Mouse (Mus musculus) bone marrow, adult 2 months (tissue): ENCODE measurements around the gene Cdk17. TPM values are rescaled to one million over a fixed set of nuclear protein-coding genes. Genes with fewer than 3 reads are reported as not detected.

Source experiments
- H3K27ac ChIP-seq: fragments of 200-500 bp; 2 replicates; pipeline ENCODE4 v1.5.1; 2012; ENCODE audit warnings: low read depth, mild to moderate bottlenecking, control low read depth, inconsistent platforms, low read length; ENCODE audit not compliant: control insufficient read depth, poor library complexity, insufficient read depth
- H3K4me1 ChIP-seq: fragments of 200-500 bp; 2 replicates; pipeline ENCODE4 v1.6.1; 2011; ENCODE audit warnings: low read length; ENCODE audit not compliant: control insufficient read depth, insufficient read depth
- H3K4me3 ChIP-seq: fragments of 200-500 bp; replicated peaks from 2 replicates; pipeline ENCODE3; 2011; ENCODE audit warnings: mild to moderate bottlenecking, low read depth, low read length, control low read depth; ENCODE audit not compliant: control insufficient read depth
- CTCF ChIP-seq: fragments of 200-500 bp; IDR thresholded peaks from 2 replicates; pipeline ENCODE4 v1.5.1; 2011; ENCODE audit warnings: low read length, control low read depth; ENCODE audit not compliant: control insufficient read depth, insufficient read depth
- POLR2A ChIP-seq: fragments of 200-500 bp; IDR thresholded peaks from 2 replicates; pipeline ENCODE4 v1.6.1; 2011; ENCODE audit warnings: low read depth, mild to moderate bottlenecking, control low read depth, low read length, borderline replicate concordance; ENCODE audit not compliant: control insufficient read depth
- WGBS: fragments of 180-500 bp; shearing (Covaris S2); methylation state at CpG from one replicate; pipeline ENCODE4 v1.1.7; 2018; 5-methylcytosine and 5-hydroxymethylcytosine counted together
- polyA plus RNA-seq: library from polyadenylated mRNA; stranded (reverse); fragments of >200 nt; gene quantifications from 2 replicates; pipeline ENCODE4 v1.2.4, GENCODE M21; 2011; ENCODE audit warnings: low replicate concordance; ENCODE audit not compliant: missing spikeins, insufficient read depth, insufficient read length

Cdk17 gene
- polyA plus RNA-seq, 1 experiment: 19.5 TPM

DNA sequence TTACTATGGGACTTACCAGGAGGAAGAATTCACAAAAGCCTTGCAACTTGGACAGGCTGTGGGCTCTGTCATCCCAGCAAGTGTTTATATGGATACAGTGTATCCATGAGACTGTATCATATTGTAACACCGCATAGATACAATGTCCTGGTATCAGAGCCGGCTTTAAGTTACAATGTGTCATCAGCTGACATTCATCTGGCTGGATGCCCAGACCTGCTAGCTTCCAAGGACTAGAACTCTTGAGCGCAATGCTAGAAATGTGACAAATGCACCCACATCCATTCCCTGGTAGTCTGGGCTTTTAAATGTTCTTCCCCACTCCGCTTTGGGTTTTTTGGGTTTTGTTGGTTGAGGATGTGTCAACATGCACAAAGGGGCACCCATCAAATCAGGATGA, 127.7 kb downstream of the Cdk17 start:
- H3K27ac ChIP-seq: no peak overlapping the region
- no peak overlapping the region for H3K4me3 ChIP-seq
- WGBS: 59% methylated on average over 4 of the region's 4 CpGs
- TF ChIP-seq POLR2A: no peak
- H3K4me1 ChIP-seq: no peaks in the 10 kb centered on the region; the same call in 1 of the 2 replicates

DNA sequence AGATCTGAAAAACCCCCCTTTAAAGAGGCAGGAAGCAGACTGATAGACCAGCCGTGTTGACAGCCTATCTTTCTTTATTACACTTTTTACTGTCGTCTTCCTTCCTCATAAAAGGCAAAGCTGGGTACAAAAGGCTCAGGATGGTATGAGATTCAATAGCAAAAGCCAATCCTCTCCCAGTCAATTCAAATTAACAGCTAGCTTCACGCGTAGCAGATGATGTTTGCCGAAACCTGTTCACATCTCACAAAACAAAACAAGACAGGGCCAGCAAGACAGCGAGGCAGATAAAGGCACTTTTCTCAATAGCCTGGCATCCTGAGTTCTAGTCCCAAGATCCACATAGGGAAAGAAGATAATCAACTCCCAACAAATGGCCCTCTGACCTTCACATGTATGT, 128.7 kb downstream of the Cdk17 start:
- no peak overlapping the region for H3K27ac ChIP-seq
- H3K4me3 ChIP-seq: no peak overlapping the region
- 66% methylated on average over 6 of the region's 6 CpGs for WGBS
- no peak for TF ChIP-seq CTCF
- TF ChIP-seq POLR2A: no peak
- no peaks in the 10 kb centered on the region; the same call in 1 of the 2 replicates for H3K4me1 ChIP-seq

DNA sequence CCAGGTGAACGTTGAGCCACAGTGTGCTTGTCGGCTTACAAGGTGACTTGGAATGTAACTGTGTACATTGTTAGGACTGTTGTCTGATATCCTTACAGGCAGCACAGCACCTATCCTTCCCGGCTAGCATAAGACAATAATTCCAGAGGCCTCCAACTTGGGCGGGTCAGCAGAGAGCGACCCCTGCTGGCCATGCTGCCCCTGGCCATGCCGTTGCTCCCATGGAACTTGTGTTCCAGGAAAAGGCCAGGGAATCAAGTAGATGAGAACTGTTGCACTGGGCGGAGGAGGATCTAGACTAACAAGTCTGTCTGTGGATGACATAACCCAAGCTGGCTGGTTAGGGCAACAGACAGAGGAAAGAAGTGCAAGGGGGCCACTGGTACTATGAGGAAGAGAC, 130.7 kb downstream of the Cdk17 start:
- Histone ChIP-seq H3K4me1 (no peaks in the 10 kb centered on the region; the same call in 1 of the 2 replicates), H3K27ac (no peak overlapping the region; the same call in 1 of the 2 replicates), H3K4me3 (no peak overlapping the region)
- TF ChIP-seq CTCF (peak; percentile 49; the same call in 1 of the 2 replicates), POLR2A (no peak)
- WGBS: 66% methylated on average over 7 of the region's 7 CpGs

DNA sequence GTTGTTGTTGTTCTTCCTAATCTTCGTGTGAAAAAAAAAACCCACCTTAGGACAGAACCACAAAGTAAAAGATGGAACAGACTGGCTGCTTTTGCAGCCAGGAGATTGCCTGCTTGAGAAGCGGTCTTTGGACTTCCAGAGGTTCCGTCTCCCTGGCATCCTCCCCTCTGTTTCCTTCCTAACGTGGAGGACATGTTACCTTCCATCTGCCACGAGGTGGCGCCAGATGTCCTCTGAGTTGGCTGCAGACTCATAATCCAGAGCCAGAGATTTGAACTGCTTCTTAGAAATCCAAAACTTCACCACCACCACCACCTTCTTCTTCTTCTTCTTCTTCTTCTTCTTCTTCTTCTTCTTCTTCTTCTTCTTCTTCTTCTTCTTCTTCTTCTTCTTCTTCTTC, 131.2 kb downstream of the Cdk17 start:
- TF ChIP-seq POLR2A: no peak
- TF ChIP-seq CTCF: peak; percentile 90
- no peaks in the 10 kb centered on the region; the same call in 1 of the 2 replicates for H3K4me1 ChIP-seq
- 26% methylated on average over 6 of the region's 6 CpGs for WGBS
- no peak overlapping the region for H3K27ac ChIP-seq
- no peak overlapping the region for H3K4me3 ChIP-seq

DNA sequence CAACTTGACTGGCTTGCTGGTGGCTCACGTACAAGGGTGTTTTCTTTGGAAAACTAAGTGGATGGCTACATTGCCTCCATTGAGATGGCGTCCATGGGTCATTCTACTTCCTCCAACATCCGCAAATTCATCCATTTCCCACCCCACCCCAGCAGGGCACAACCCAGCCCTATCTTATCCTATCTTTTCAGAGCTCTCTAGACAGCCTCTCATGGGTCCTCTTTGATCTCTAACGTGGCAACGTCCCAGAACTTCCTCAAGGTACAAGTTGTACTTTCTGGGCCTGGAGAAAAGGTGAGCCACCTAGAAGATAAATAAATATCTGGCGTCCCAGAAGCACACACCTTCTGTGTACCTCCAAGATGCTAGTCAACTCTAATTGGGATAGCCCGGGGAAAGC, 132.9 kb downstream of the Cdk17 start:
- Histone ChIP-seq H3K4me1 (peaks cover 1% of the 10 kb centered on the region; the same call in 1 of the 2 replicates), H3K27ac (no peak overlapping the region), H3K4me3 (no peak overlapping the region)
- 31% methylated on average over 7 of the region's 7 CpGs for WGBS
- TF ChIP-seq CTCF: no peak
- no peak for TF ChIP-seq POLR2A

DNA sequence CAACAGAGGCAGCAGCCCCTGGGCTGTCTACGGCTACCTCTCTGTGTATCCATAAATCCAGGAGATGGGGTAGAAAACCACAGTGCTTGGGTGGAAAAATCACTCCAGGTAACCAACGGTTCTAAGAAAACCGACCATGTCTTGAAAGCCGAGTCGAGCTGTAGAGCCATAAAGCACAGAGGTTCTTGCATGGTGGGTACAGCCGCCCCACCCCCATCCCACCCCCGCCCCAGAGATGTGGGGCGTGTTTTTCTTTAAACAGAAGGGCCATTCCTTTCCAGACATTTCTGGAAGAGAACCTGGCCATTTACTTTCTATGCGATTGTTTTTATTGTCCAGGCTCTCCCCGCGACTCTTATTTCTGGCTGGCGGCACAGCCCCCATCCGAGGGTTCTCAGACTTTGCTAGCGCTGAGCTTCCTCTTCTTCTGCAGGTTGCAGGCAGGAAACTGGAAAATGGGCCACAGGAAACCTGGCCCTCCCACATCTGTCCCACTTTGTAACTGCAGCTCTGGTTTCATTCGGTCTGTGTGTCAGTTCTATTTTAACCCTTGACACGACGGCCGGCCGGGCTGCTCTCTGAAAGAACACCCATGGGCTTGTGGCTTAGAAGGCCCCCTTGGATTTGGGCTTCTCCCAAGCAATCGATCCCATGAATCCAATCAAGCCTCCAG, 134.0 kb downstream of the Cdk17 start:
- Histone ChIP-seq H3K4me3 (no peak overlapping the region), H3K27ac (no peak overlapping the region), H3K4me1 (peaks cover 1% of the 10 kb centered on the region; the same call in 1 of the 2 replicates)
- 4% methylated on average over 20 of the region's 20 CpGs for WGBS
- TF ChIP-seq POLR2A (no peak), CTCF (no peak)

DNA sequence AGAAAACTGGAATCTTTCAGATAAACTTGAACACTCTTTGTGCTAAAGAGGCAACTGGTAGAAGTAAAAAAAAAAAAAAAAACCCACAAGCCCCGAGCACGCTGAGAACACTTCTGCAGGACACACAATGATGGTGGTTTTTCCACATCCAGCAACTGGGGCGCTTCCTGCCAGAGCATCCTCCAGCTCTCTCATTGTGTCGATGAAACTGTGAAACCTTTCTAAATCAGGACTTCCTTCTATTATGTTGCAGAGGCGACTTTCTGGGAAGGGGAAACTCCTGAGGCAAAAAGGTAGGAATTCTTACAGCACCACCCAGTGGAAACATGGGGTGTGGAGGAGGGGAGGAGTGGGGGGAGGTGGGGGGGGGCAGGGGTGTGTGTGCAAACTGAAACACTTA, 137.1 kb downstream of the Cdk17 start:
- no peak overlapping the region for H3K27ac ChIP-seq
- H3K4me1 ChIP-seq: peaks cover 1% of the 10 kb centered on the region; the same call in 1 of the 2 replicates
- TF ChIP-seq CTCF: no peak
- no peak for TF ChIP-seq POLR2A
- no peak overlapping the region for H3K4me3 ChIP-seq
- 11% methylated on average over 5 of the region's 5 CpGs for WGBS

DNA sequence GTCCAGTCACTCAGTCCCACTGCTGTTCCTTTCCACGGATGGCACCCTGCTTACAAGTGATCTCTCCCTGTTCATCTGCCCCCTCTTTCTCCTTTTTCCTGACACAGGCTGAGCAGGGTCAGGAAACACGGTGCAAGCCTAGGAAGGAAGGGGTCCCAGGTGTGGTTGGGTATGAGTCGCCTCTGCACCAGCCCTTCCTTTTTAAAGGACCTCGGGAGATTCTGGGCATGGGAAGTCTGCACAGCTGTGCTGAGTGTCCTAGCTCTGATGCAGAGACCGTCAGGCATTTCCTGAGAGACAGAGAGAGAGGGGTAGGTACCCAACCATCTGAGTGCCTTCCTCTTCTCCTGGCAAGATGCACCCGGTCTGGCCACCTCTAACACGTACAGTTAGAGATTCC, 137.5 kb downstream of the Cdk17 start:
- peaks cover 1% of the 10 kb centered on the region; the same call in 1 of the 2 replicates for H3K4me1 ChIP-seq
- TF ChIP-seq CTCF: no peak
- no peak for TF ChIP-seq POLR2A
- WGBS: 9% methylated on average over 7 of the region's 7 CpGs
- H3K27ac ChIP-seq: no peak overlapping the region
- no peak overlapping the region for H3K4me3 ChIP-seq
